Mouse (Mus musculus): ENCODE measurements around the gene Emc6. TPM values are rescaled to one million over a fixed set of nuclear protein-coding genes. Genes with fewer than 3 reads are reported as not detected.

Emc6 gene
- polyA plus RNA-seq, 1 experiment from 2014 or later = 112 TPM

DNA sequence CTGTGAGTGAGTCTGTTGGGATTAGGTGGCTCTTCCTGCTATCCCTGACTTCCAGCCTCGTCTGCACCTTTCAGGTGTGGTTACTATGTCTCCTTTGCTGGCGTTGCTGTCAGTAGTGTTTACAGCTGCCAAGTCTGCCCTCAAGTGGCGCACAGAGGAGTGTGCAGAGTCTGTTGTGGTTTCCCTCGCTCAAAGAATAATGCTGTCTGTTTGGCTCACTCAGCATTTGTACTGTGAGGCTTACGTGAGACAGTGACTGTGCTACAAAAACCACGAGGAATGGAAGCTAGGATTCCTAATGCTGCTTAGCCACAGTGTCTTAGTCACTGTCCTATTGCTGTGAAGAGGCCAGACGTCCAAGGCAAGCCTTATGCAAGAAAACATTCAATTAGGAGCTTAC, 45.8 kb downstream of the Emc6 start:
- Histone ChIP-seq H3K27me3 (ENCODE audit: control insufficient read depth, insufficient read depth, low read length) (no peaks in the 10 kb centered on the region), H3K4me3 (ENCODE audit: low read depth, low read length) (no peak overlapping the region), H3K4me1 (ENCODE audit: control insufficient read depth, insufficient read depth, low read length) (peaks cover 11% of the 10 kb centered on the region), H3K9ac (ENCODE audit: low read depth, low read length) (no peak overlapping the region), H3K9me3 (replicated peaks; ENCODE audit: control insufficient read depth, low read length) (no peaks in the 10 kb centered on the region), H3K27ac (ENCODE audit: low read depth, low read length) (no peak overlapping the region), H3K4me2 (no peak overlapping the region), H3K36me3 (ENCODE audit: control insufficient read depth, insufficient read depth, low read length) (no peaks in the 10 kb centered on the region)
- WGBS (ENCODE audit: insufficient replicate concordance) = 79% methylated on average over 7 of the region's 7 CpGs
- ATAC-seq (replicated peaks; ENCODE audit: insufficient number of reproducible peaks, low FRiP score, low TSS enrichment) = no peak

DNA sequence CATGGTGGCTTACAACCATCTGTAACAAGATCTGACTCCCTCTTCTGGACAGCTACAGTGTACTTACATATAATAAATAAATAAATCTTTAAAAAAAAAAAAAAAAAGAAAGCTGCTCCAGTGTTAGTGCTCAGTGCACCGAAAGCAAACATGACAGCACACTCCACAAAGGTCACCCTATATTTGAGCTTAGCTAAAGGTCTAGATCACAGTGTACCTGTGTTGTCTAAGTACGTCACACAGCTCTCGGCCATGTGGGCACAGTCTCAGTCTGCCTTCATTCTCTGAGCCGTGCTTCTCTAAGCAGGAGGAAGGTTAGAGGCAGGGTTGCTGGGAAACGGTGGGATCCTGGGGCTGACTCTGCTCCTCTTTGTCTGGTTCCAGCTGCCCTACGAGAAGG, 50.3 kb downstream of the Emc6 start:
- H3K27me3 ChIP-seq (ENCODE audit: control insufficient read depth, insufficient read depth, low read length) = no peaks in the 10 kb centered on the region
- H3K36me3 ChIP-seq (ENCODE audit: control insufficient read depth, insufficient read depth, low read length) = no peaks in the 10 kb centered on the region
- peaks cover 4% of the 10 kb centered on the region; the same call in 1 of the 2 replicates for H3K4me1 ChIP-seq (ENCODE audit: control insufficient read depth, insufficient read depth, low read length)
- WGBS (ENCODE audit: insufficient replicate concordance) = 89% methylated on average over 6 of the region's 6 CpGs
- H3K4me2 ChIP-seq = no peak overlapping the region
- no peak for ATAC-seq (replicated peaks; ENCODE audit: insufficient number of reproducible peaks, low FRiP score, low TSS enrichment)
- no peak overlapping the region for H3K27ac ChIP-seq (ENCODE audit: low read depth, low read length)
- no peak overlapping the region for H3K4me3 ChIP-seq (ENCODE audit: low read depth, low read length)
- no peak overlapping the region for H3K9ac ChIP-seq (ENCODE audit: low read depth, low read length)
- H3K9me3 ChIP-seq (replicated peaks; ENCODE audit: control insufficient read depth, low read length) = no peaks in the 10 kb centered on the region

Other genes starting within 250 kb of the Emc6 start
- gene Atp2a3, start 215.9 kb downstream of the Emc6 start, polyA plus RNA-seq (2014; fragmentation: Nextera tagmentation; extraction: Ambion mirVana) = 2.1 and 2.9 TPM in 2 replicates
- gene P2rx1, start 177.9 kb downstream of the Emc6 start, polyA plus RNA-seq (2014; fragmentation: Nextera tagmentation; extraction: Ambion mirVana) = 2.9 and 4.0 TPM in 2 replicates
- 1.3 and 1.5 TPM in 2 replicates for gene Camkk1, start 158.0 kb downstream of the Emc6 start, polyA plus RNA-seq (2014; fragmentation: Nextera tagmentation; extraction: Ambion mirVana)
- gene Ncbp3, start 129.3 kb downstream of the Emc6 start, polyA plus RNA-seq (2014; fragmentation: Nextera tagmentation; extraction: Ambion mirVana) = 9.6 and 10.3 TPM in 2 replicates
- 0.31 and 0.34 TPM in 2 replicates for gene Itgae, start 86.5 kb downstream of the Emc6 start, polyA plus RNA-seq (2014; fragmentation: Nextera tagmentation; extraction: Ambion mirVana)
- 11.2 and 12.0 TPM in 2 replicates for gene Haspin, start 38.7 kb downstream of the Emc6 start, polyA plus RNA-seq (2014; fragmentation: Nextera tagmentation; extraction: Ambion mirVana)
- 0.65 and 0.97 TPM in 2 replicates for gene P2rx5, start 16.6 kb downstream of the Emc6 start, polyA plus RNA-seq (2014; fragmentation: Nextera tagmentation; extraction: Ambion mirVana)
- gene Tax1bp3, start within 50 bp of the Emc6 start, polyA plus RNA-seq (2014; fragmentation: Nextera tagmentation; extraction: Ambion mirVana) = 264 and 272 TPM in 2 replicates
- gene Ctns, start 22.0 kb upstream of the Emc6 start, polyA plus RNA-seq (2014; fragmentation: Nextera tagmentation; extraction: Ambion mirVana) = 12.7 and 14.9 TPM in 2 replicates
- gene Shpk, start 22.4 kb upstream of the Emc6 start, polyA plus RNA-seq (2014; fragmentation: Nextera tagmentation; extraction: Ambion mirVana) = 0.31 and 0.94 TPM in 2 replicates
- 0.16 TPM in 1 of 2 replicates, not detected in the other for gene Trpv1, start 57.3 kb upstream of the Emc6 start, polyA plus RNA-seq (2014; fragmentation: Nextera tagmentation; extraction: Ambion mirVana)
- 0.03 TPM in 2 replicates for gene Trpv3, start 90.4 kb upstream of the Emc6 start, polyA plus RNA-seq (2014; fragmentation: Nextera tagmentation; extraction: Ambion mirVana)
- 0.19 TPM in 1 of 2 replicates, not detected in the other for gene Aspa, start 152.6 kb upstream of the Emc6 start, polyA plus RNA-seq (2014; fragmentation: Nextera tagmentation; extraction: Ambion mirVana)
- gene Gm49340, start 152.7 kb upstream of the Emc6 start, polyA plus RNA-seq (2014; fragmentation: Nextera tagmentation; extraction: Ambion mirVana) = not detected in 2 replicates
- not detected in 2 replicates for gene Spata22, start 152.7 kb upstream of the Emc6 start, polyA plus RNA-seq (2014; fragmentation: Nextera tagmentation; extraction: Ambion mirVana)
- not detected in 2 replicates for gene Olfr20, start 173.7 kb upstream of the Emc6 start, polyA plus RNA-seq (2014; fragmentation: Nextera tagmentation; extraction: Ambion mirVana)
- gene Olfr376, start 194.2 kb upstream of the Emc6 start, polyA plus RNA-seq (2014; fragmentation: Nextera tagmentation; extraction: Ambion mirVana) = not detected in 2 replicates
- gene Olfr1, start 222.6 kb upstream of the Emc6 start, polyA plus RNA-seq (2014; fragmentation: Nextera tagmentation; extraction: Ambion mirVana) = not detected in 2 replicates